Mouse (Mus musculus): ENCODE data around the gene Nrgn. TPM values are rescaled to one million over a fixed set of nuclear protein-coding genes. Genes with fewer than 3 reads are reported as not detected.

The Nrgn gene
- 0.20 TPM for polyA plus RNA-seq (2014; fragmentation: Illumina TruSeq; extraction: RNeasy Lipid Tissue Mini Kit (QIAGEN cat#74804); ENCODE audit: low read depth, low replicate concordance)

DNA sequence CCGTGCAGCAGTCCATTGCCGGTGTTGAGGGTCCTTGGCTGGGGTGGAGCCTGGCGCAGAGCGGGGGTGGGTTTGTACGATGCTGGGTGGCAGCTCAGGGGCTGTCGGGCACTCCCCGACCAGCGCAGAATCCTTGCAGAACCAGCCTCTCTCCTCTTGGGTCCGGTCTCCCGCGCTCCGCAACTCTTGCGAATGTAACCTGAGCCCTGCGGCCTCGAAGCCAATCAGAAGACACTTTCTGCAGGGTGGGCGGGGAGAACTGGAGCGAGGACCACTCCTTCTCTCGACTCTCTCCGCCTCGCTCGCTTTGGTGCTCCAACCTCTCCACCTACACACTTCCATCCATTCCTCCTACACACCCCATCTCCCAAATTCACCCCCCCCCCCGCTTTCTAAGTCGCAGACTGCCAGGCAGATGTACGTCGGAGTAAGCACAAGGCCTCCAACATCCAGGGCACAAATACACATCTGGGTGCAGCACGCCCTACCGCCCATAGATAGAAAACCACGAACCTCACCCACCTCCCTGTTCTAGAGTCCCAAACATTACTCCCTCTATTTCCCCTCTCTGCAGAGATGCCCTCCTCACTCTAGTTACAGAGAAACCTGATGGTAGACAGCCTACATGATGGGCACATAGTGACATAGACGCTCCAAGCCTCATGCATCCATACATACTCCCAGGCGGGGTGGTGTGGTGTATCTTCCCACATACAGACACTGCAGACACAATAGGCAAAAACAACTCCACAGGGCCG, at the start of gene Nrgn:
Nrgn (minus strand) TSS at position 369 of the 758 bp plus-strand sequence.

DNA sequence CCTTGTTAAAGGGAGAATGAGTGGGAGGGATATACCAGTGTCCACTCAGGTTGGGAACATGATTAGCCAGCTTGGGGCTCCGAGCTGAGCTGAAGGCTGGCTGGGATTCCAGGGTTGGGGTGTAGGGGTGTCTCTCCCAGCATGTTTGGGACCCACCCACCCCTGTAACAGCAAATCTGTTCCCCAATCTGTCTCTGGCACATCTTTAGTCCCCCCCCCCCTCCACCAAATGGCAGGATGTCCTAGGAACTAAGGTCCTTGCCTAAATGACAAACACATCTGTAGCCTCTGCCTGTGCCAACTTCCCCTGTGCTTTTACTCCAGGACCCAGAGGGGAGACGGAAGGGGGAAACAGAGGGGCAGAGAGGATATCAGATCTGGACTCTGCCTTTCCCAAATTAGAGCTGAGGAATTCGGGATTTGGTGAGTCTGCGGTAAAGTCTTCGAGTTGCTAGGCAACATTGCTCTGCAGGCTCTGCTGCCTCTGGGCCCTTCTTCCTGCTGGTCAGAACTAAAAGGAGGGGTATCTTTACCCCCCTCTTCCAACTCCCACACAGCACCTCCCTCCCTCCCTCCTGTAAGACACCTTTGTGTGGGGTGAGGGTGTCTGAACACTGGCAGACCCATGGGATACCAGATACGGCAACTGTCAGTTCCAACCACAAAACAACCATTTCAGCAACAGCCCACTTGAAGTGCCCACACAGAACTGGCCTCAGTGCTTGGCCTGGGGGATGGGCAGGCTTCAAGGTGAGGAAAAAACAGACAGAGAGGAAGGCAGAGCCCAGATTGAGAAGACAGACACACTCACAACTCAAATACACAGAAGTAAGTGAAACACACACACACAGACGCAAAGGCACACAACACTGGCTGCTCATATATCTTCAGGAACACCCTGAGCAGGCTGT, 2.4 kb upstream of the Nrgn start, which contains the start of gene Siae:
Siae (plus strand) TSS at position 861 of the 911 bp plus-strand sequence.

DNA sequence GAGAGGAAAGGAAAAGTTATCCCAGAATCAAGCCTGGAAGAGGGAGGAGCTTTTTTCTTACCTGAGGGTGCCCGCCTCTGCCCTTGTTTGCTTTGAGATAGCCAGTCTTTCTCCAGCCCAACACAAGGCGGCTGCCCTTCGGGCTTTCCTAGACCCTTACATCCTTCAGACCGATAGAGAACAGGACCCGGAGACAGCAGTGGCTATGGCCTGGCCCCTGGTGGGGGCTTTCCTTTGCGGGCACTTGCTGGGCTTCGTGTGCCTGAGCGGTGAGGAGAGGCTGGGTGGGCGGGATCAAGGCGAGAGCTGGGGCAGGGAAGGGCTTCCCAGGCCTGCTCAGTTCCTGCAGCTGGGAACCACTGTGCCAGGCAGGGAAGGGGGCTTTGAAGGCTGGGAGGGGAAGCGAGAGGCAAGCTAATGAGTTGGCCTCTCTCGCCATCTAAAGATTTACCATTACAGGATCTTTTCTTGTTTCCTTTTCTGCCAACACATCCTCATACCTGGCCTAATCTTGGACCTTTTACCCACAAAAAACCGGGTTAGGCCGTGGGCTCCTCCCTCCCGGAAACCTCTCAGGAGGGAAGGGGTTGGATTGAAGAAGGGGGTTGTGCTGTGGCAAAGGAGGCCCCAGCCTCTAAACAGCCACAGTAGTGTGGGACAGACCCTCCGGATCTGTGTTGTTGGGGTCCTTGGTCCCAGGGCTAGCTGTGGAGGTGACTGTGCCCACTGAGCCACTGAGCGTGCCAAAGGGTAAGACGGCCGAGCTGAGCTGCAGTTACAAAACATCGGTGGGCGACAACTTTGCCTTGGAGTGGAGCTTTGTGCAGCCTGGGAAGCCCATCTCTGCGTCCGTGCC, 13.3 kb downstream of the Nrgn start, which contains the start of gene Vsig2:
Vsig2 (plus strand) TSS at position 86 of the 856 bp plus-strand sequence.

DNA sequence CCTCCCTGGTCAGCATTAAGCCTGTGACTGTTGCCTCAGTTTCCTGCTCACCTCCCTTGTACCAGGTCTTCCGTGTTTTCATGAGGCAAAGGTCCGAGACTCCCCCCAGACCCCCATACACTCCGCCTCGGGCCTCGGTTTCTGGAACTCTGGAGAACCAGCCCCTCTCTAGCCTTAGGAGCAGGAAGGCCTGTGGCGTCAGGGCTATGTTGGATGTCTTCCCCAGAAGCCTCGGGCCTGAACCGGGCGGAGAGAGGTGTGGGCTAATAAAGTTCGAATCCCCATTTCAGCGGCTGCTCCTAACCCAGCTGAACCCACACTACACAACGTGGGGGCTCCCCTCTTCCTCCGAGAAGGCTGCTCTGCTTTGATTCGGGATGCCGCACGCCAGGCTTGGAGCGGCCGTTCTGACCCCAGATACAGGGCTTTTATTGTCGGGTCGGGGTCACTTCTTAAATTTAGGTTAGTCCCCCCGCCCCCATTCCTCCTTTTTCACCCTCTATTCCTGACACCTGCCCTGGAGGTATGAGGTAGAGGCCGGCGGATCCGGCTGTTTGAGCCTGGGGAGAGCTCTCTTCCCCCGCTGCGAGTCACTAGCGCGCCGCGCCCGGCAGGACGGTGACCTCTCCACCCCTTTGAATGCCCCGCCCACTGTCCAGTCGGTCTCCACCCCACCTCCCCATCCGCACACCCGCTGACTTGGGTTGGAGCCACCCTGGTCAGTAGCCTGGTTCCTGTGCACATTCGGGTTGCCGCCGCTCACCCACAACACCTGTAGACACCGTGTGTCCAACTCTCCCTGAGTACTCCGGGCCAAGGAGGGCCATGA, 25.1 kb downstream of the Nrgn start, which contains the start of gene Esam:
Esam (plus strand) TSS at position 683 of the 829 bp plus-strand sequence.

Other genes starting within 250 kb of the Nrgn start
- 35.5 TPM for gene Ccdc15, start 204.5 kb downstream of the Nrgn start, polyA plus RNA-seq (2014; fragmentation: Illumina TruSeq; extraction: RNeasy Lipid Tissue Mini Kit (QIAGEN cat#74804); ENCODE audit: low read depth, low replicate concordance)
- 5.7 TPM for gene Hepacam, start 185.6 kb downstream of the Nrgn start, polyA plus RNA-seq (2014; fragmentation: Illumina TruSeq; extraction: RNeasy Lipid Tissue Mini Kit (QIAGEN cat#74804); ENCODE audit: low read depth, low replicate concordance)
- gene Robo4, start 151.0 kb downstream of the Nrgn start, polyA plus RNA-seq (2014; fragmentation: Illumina TruSeq; extraction: RNeasy Lipid Tissue Mini Kit (QIAGEN cat#74804); ENCODE audit: low read depth, low replicate concordance): 0.11 TPM
- gene Robo3, start 119.7 kb downstream of the Nrgn start, polyA plus RNA-seq (2014; fragmentation: Illumina TruSeq; extraction: RNeasy Lipid Tissue Mini Kit (QIAGEN cat#74804); ENCODE audit: low read depth, low replicate concordance): not detected
- gene Msantd2, start 63.6 kb downstream of the Nrgn start, polyA plus RNA-seq (2014; fragmentation: Illumina TruSeq; extraction: RNeasy Lipid Tissue Mini Kit (QIAGEN cat#74804); ENCODE audit: low read depth, low replicate concordance): 34.6 TPM
- 2.3 TPM for gene Esam, start 24.8 kb downstream of the Nrgn start, polyA plus RNA-seq (2014; fragmentation: Illumina TruSeq; extraction: RNeasy Lipid Tissue Mini Kit (QIAGEN cat#74804); ENCODE audit: low read depth, low replicate concordance)
- not detected for gene Vsig2, start 13.6 kb downstream of the Nrgn start, polyA plus RNA-seq (2014; fragmentation: Illumina TruSeq; extraction: RNeasy Lipid Tissue Mini Kit (QIAGEN cat#74804); ENCODE audit: low read depth, low replicate concordance)
- gene Siae, start 2.8 kb upstream of the Nrgn start, polyA plus RNA-seq (2014; fragmentation: Illumina TruSeq; extraction: RNeasy Lipid Tissue Mini Kit (QIAGEN cat#74804); ENCODE audit: low read depth, low replicate concordance): 14.4 TPM
- gene Spa17, start 60.8 kb upstream of the Nrgn start, polyA plus RNA-seq (2014; fragmentation: Illumina TruSeq; extraction: RNeasy Lipid Tissue Mini Kit (QIAGEN cat#74804); ENCODE audit: low read depth, low replicate concordance): 4,141 TPM
- gene Tbrg1, start 104.4 kb upstream of the Nrgn start, polyA plus RNA-seq (2014; fragmentation: Illumina TruSeq; extraction: RNeasy Lipid Tissue Mini Kit (QIAGEN cat#74804); ENCODE audit: low read depth, low replicate concordance): 57.5 TPM
- 0.91 TPM for gene Panx3, start 116.3 kb upstream of the Nrgn start, polyA plus RNA-seq (2014; fragmentation: Illumina TruSeq; extraction: RNeasy Lipid Tissue Mini Kit (QIAGEN cat#74804); ENCODE audit: low read depth, low replicate concordance)
- gene Olfr160, start 163.3 kb upstream of the Nrgn start, polyA plus RNA-seq (2014; fragmentation: Illumina TruSeq; extraction: RNeasy Lipid Tissue Mini Kit (QIAGEN cat#74804); ENCODE audit: low read depth, low replicate concordance): not detected
- gene Olfr874, start 192.2 kb upstream of the Nrgn start, polyA plus RNA-seq (2014; fragmentation: Illumina TruSeq; extraction: RNeasy Lipid Tissue Mini Kit (QIAGEN cat#74804); ENCODE audit: low read depth, low replicate concordance): 0.63 TPM
- gene Olfr875, start 219.0 kb upstream of the Nrgn start, polyA plus RNA-seq (2014; fragmentation: Illumina TruSeq; extraction: RNeasy Lipid Tissue Mini Kit (QIAGEN cat#74804); ENCODE audit: low read depth, low replicate concordance): 0.36 TPM